Mouse (Mus musculus) forebrain, embryonic 14.5 days (tissue): ENCODE results near the gene Ska3. TPM values are rescaled to one million over a fixed set of nuclear protein-coding genes. Genes with fewer than 3 reads are reported as not detected.
"Not testable (repeated sequence)": the region's sequence is repeated elsewhere in the genome, so short reads cannot be mapped to it uniquely, and the experiment has no call there.

Experiments
- ATAC-seq: fragments of 200-750 bp; cut with Nextera tagmentation; 2 replicates; pipeline ENCODE4 v1.8.0; 2017; ENCODE audit warnings: mild to moderate bottlenecking, moderate library complexity
- DNase-seq: peaks from one replicate; pipeline ENCODE4 v3.0.0-alpha.2; 2015; ENCODE audit warnings: low spot score
- H3K27ac ChIP-seq: fragments of 300-500 bp; sonication (generic); 2 replicates; pipeline ENCODE4 v1.5.1; 2014; ENCODE audit warnings: low read depth, mild to moderate bottlenecking, control low read depth, low read length, moderate library complexity
- H3K27me3 ChIP-seq: fragments of 300-500 bp; sonication (generic); replicated peaks from 2 replicates; pipeline ENCODE4 v1.6.1; 2014; ENCODE audit warnings: low read length, control low read depth, mixed read lengths; ENCODE audit not compliant: control insufficient read depth, insufficient read depth
- H3K36me3 ChIP-seq: fragments of 300-500 bp; sonication (generic); 2 replicates; pipeline ENCODE4 v1.6.1; 2014; ENCODE audit warnings: low read length, control low read depth; ENCODE audit not compliant: control insufficient read depth, insufficient read depth
- H3K4me1 ChIP-seq: fragments of 300-500 bp; sonication (generic); 2 replicates; pipeline ENCODE4 v1.6.1; 2014; ENCODE audit warnings: antibody characterized with exemption, low read length, control low read depth; ENCODE audit not compliant: control insufficient read depth, insufficient read depth
- H3K4me2 ChIP-seq: fragments of 300-500 bp; sonication (generic); 2 replicates; pipeline ENCODE4 v1.6.1; 2014; ENCODE audit warnings: mild to moderate bottlenecking, control low read depth, low read length
- H3K4me3 ChIP-seq: fragments of 300-500 bp; sonication (generic); 2 replicates; pipeline ENCODE4 v1.5.1; 2014; ENCODE audit warnings: low read depth, low read length, control low read depth
- H3K9ac ChIP-seq: fragments of 300-500 bp; sonication (generic); 2 replicates; pipeline ENCODE4 v1.6.1; 2014; ENCODE audit warnings: mild to moderate bottlenecking, low read length, control low read depth, moderate library complexity
- H3K9me3 ChIP-seq: fragments of 300-500 bp; sonication (generic); replicated peaks from 2 replicates; pipeline ENCODE4 v1.6.1; 2016; ENCODE audit warnings: low read length, control low read depth, mixed read lengths; ENCODE audit not compliant: control insufficient read depth
- WGBS: fragments of 180-500 bp; shearing (Covaris S2); extraction: QIAGEN DNeasy Blood & Tissue Kit; methylation state at CpG from one replicate; pipeline ENCODE4 v1.1.7; 2014; 5-methylcytosine and 5-hydroxymethylcytosine counted together
- polyA plus RNA-seq: library from polyadenylated mRNA; unstranded; fragments of >200 nt; fragmentation: Nextera tagmentation; extraction: Ambion mirVana; gene quantifications from 2 replicates; pipeline ENCODE4 v1.2.1, GENCODE M21; 2014

Ska3 gene
- polyA plus RNA-seq, 1 experiment from 2014 or later: 11.5 TPM

GRCm38 (mm10) chr14:57850330-57850729, 24.3 kb upstream of the Ska3 start:
- Histone ChIP-seq H3K36me3 (peaks cover 29% of the 10 kb centered on the region; the same call in 1 of the 2 replicates), H3K4me2 (no peak overlapping the region), H3K4me3 (no peak overlapping the region), H3K27ac (no peak overlapping the region), H3K27me3 (no peaks in the 10 kb centered on the region), H3K4me1 (no peaks in the 10 kb centered on the region), H3K9me3 (no peaks in the 10 kb centered on the region), H3K9ac (no peak overlapping the region)
- 88% methylated on average over 3 of the region's 3 CpGs for WGBS
- ATAC-seq: no peak
- no peak for DNase-seq

- H3K4me3 ChIP-seq: no peak overlapping the region
- no peaks in the 10 kb centered on the region for H3K9me3 ChIP-seq
- H3K4me2 ChIP-seq: no peak overlapping the region
- no peak overlapping the region for H3K27ac ChIP-seq
- H3K36me3 ChIP-seq: peaks cover 43% of the 10 kb centered on the region
- ATAC-seq (no peak), DNase-seq (no peak)
- H3K4me1 ChIP-seq: no peaks in the 10 kb centered on the region
- H3K9ac ChIP-seq: no peak overlapping the region
- no peaks in the 10 kb centered on the region for H3K27me3 ChIP-seq
- WGBS: 99% methylated on average over 2 of the region's 2 CpGs
These were observed 22.7 kb upstream of the Ska3 start for GRCm38 (mm10) chr14:57848646-57849045.

- H3K27ac ChIP-seq, H3K9me3 ChIP-seq, DNase-seq, ATAC-seq, H3K4me2 ChIP-seq, H3K9ac ChIP-seq, H3K4me1 ChIP-seq, H3K27me3 ChIP-seq, H3K4me3 ChIP-seq: not testable (repeated sequence)
- H3K36me3 ChIP-seq: peaks cover 40% of the 10 kb centered on the region
- WGBS: 80% methylated on average over 5 of the region's 5 CpGs
These were observed 22.1 kb upstream of the Ska3 start for GRCm38 (mm10) chr14:57848061-57848460.

- H3K4me1 ChIP-seq: no peaks in the 10 kb centered on the region
- H3K4me3 ChIP-seq: no peak overlapping the region
- H3K27ac ChIP-seq: no peak overlapping the region
- H3K4me2 ChIP-seq: no peak overlapping the region
- ATAC-seq (no peak), DNase-seq (no peak)
- H3K27me3 ChIP-seq: no peaks in the 10 kb centered on the region
- H3K36me3 ChIP-seq: peaks cover 51% of the 10 kb centered on the region
- no peaks in the 10 kb centered on the region for H3K9me3 ChIP-seq
- no peak overlapping the region for H3K9ac ChIP-seq
- 89% methylated on average over 3 of the region's 3 CpGs for WGBS
These were observed 18.6 kb upstream of the Ska3 start for GRCm38 (mm10) chr14:57844535-57844934.

- Histone ChIP-seq H3K4me3 (no peak overlapping the region), H3K4me1 (no peaks in the 10 kb centered on the region), H3K9me3 (no peaks in the 10 kb centered on the region), H3K27ac (no peak overlapping the region), H3K27me3 (no peaks in the 10 kb centered on the region), H3K36me3 (peaks cover 45% of the 10 kb centered on the region), H3K4me2 (no peak overlapping the region), H3K9ac (no peak overlapping the region)
- no peak for DNase-seq
- no peak for ATAC-seq
- 96% methylated on average over 10 of the region's 10 CpGs for WGBS
These were observed 9.2 kb upstream of the Ska3 start for GRCm38 (mm10) chr14:57835157-57835556.

- Histone ChIP-seq H3K9me3 (no peaks in the 10 kb centered on the region), H3K4me1 (no peaks in the 10 kb centered on the region), H3K4me2 (no peak overlapping the region), H3K9ac (no peak overlapping the region), H3K27me3 (no peaks in the 10 kb centered on the region), H3K4me3 (no peak overlapping the region), H3K36me3 (peaks cover 34% of the 10 kb centered on the region), H3K27ac (no peak overlapping the region)
- ATAC-seq (no peak), DNase-seq (no peak)
- WGBS: 91% methylated on average over 2 of the region's 2 CpGs
These were observed 7.5 kb upstream of the Ska3 start for GRCm38 (mm10) chr14:57833526-57833925.

GRCm38 (mm10) chr14:57827284-57827683, 1.3 kb upstream of the Ska3 start:
- DNase-seq: no peak
- peak overlapping the region; percentile 92 for H3K9ac ChIP-seq
- peak overlapping the region; percentile 82 for H3K4me3 ChIP-seq
- H3K27me3 ChIP-seq: no peaks in the 10 kb centered on the region
- peaks cover 7% of the 10 kb centered on the region; the same call in 1 of the 2 replicates for H3K4me1 ChIP-seq
- no peak overlapping the region for H3K27ac ChIP-seq
- 88% methylated on average over 1 of the region's 1 CpGs for WGBS
- H3K4me2 ChIP-seq: peak overlapping the region; percentile 60
- 0 out of 2 replicates have a peak, but pooled peaks cover 2% of the 10 kb centered on the region for H3K36me3 ChIP-seq
- no peaks in the 10 kb centered on the region for H3K9me3 ChIP-seq
- no peak for ATAC-seq

GRCm38 (mm10) chr14:57820839-57821238, 5.1 kb downstream of the Ska3 start:
- H3K9me3 ChIP-seq: no peaks in the 10 kb centered on the region
- H3K27ac ChIP-seq: no peak overlapping the region
- WGBS: 87% methylated on average over 4 of the region's 4 CpGs

GRCm38 (mm10) chr14:57811844-57812243, 14.1 kb downstream of the Ska3 start:
- 96% methylated on average over 5 of the region's 5 CpGs for WGBS
- H3K4me2 ChIP-seq: no peak overlapping the region
- no peak overlapping the region for H3K9ac ChIP-seq
- no peak for DNase-seq
- H3K27ac ChIP-seq: no peak overlapping the region
- H3K9me3 ChIP-seq: no peaks in the 10 kb centered on the region
- no peaks in the 10 kb centered on the region for H3K4me1 ChIP-seq
- no peak for ATAC-seq
- H3K36me3 ChIP-seq: peaks cover 46% of the 10 kb centered on the region
- H3K27me3 ChIP-seq: no peaks in the 10 kb centered on the region
- H3K4me3 ChIP-seq: no peak overlapping the region

More at GRCm38 (mm10) chr14:57820839-57821238, 5.1 kb downstream of the Ska3 start:
- Histone ChIP-seq H3K4me3 (no peak overlapping the region), H3K27me3 (no peaks in the 10 kb centered on the region), H3K36me3 (peaks cover 52% of the 10 kb centered on the region), H3K4me2 (no peak overlapping the region), H3K4me1 (no peaks in the 10 kb centered on the region), H3K9ac (no peak overlapping the region)
- ATAC-seq (no peak), DNase-seq (no peak)
